Mouse (Mus musculus) stomach, postnatal 0 days (tissue): Measurements from ENCODE around the gene Asf1a. TPM values are rescaled to one million over a fixed set of nuclear protein-coding genes. Genes with fewer than 3 reads are reported as not detected.

Experiments used
- ATAC-seq: fragments of 200-750 bp; cut with Nextera tagmentation; 2 replicates; pipeline ENCODE4 v1.8.0; 2017; ENCODE audit not compliant: low FRiP score, low TSS enrichment
- DNase-seq: peaks from one replicate; pipeline ENCODE4 v3.0.0-alpha.2; 2016; ENCODE audit warnings: low spot score
- H3K27ac ChIP-seq: fragments of 300-500 bp; sonication (generic); replicated peaks from 2 replicates; pipeline ENCODE4 v1.5.1; 2014; ENCODE audit warnings: mild to moderate bottlenecking, control low read depth
- H3K27me3 ChIP-seq: fragments of 300-500 bp; sonication (generic); 2 replicates; pipeline ENCODE4 v1.6.1; 2014; ENCODE audit warnings: low read length; ENCODE audit not compliant: control insufficient read depth, insufficient read depth
- H3K36me3 ChIP-seq: fragments of 300-500 bp; sonication (generic); 2 replicates; pipeline ENCODE4 v1.6.1; 2014; ENCODE audit warnings: low read length, mixed read lengths; ENCODE audit not compliant: control insufficient read depth, insufficient read depth
- H3K4me1 ChIP-seq: fragments of 300-500 bp; sonication (generic); replicated peaks from 2 replicates; pipeline ENCODE4 v1.6.1; 2014; ENCODE audit warnings: antibody characterized with exemption; ENCODE audit not compliant: control insufficient read depth, insufficient read depth
- H3K4me2 ChIP-seq: fragments of 300-500 bp; sonication (generic); replicated peaks from 2 replicates; pipeline ENCODE4 v1.6.1; 2014; ENCODE audit warnings: low read depth, mild to moderate bottlenecking, control low read depth, moderate library complexity
- H3K4me3 ChIP-seq: fragments of 300-500 bp; sonication (generic); 2 replicates; pipeline ENCODE4 v1.5.1; 2014; ENCODE audit warnings: low read depth, low read length, control low read depth
- H3K9ac ChIP-seq: fragments of 300-500 bp; sonication (generic); 2 replicates; pipeline ENCODE4 v1.6.1; 2014; ENCODE audit warnings: mild to moderate bottlenecking, low read length, control low read depth, mixed read lengths
- H3K9me3 ChIP-seq: fragments of 300-500 bp; sonication (generic); 2 replicates; pipeline ENCODE4 v1.6.1; 2016; ENCODE audit warnings: low read length; ENCODE audit not compliant: control insufficient read depth
- CTCF ChIP-seq: IDR thresholded peaks from 2 replicates; pipeline ENCODE4 v1.5.1; 2016; ENCODE audit warnings: antibody characterized with exemption, low read depth, mild to moderate bottlenecking, moderate library complexity
- EP300 ChIP-seq: optimal IDR thresholded peaks from 2 replicates; pipeline ENCODE3; 2016; ENCODE audit warnings: antibody characterized with exemption
- WGBS: fragments of 180-500 bp; shearing (Covaris S2); extraction: QIAGEN DNeasy Blood & Tissue Kit; methylation state at CpG from one replicate; pipeline ENCODE4 v1.1.7; 2014; 5-methylcytosine and 5-hydroxymethylcytosine counted together
- polyA plus RNA-seq: library from polyadenylated mRNA; unstranded; fragments of >200 nt; fragmentation: Nextera tagmentation; extraction: Ambion mirVana; gene quantifications from 2 replicates; pipeline ENCODE4 v1.2.1, GENCODE M21; 2015

Asf1a gene
- 69.2 and 70.3 TPM in 2 replicates for polyA plus RNA-seq

- ATAC-seq = peak; percentile 99
- Histone ChIP-seq H3K9ac (peak within 1 kb of the TSS; percentile 95), H3K27me3 (no peaks in the 10 kb centered on the region), H3K9me3 (no peaks in the 10 kb centered on the region), H3K4me2 (peak within 1 kb of the TSS; percentile 75), H3K4me1 (peaks cover 5% of the 10 kb centered on the region; the same call in 1 of the 2 replicates), H3K27ac (peak within 1 kb of the TSS; percentile 99), H3K36me3 (peaks cover 2% of the 10 kb centered on the region; the same call in 1 of the 2 replicates), H3K4me3 (peak within 1 kb of the TSS; percentile 92)
- under 1% methylated on average over 43 of the region's 52 CpGs for WGBS
- peak; percentile 84 for TF ChIP-seq CTCF
- TF ChIP-seq EP300 = no peak
- DNase-seq = peak; percentile 98
These were observed at the start of gene Asf1a for GRCm38 (mm10) chr10:53596677-53597120. Asf1a (plus strand) TSS chr10:53596757.

GRCm38 (mm10) chr10:53562001-53562400, 34.6 kb upstream of the Asf1a start:
- ATAC-seq (no peak), DNase-seq (no peak)
- WGBS = 73% methylated on average over 5 of the region's 5 CpGs
- Histone ChIP-seq H3K36me3 (no peaks in the 10 kb centered on the region), H3K4me3 (no peak overlapping the region), H3K9me3 (no peaks in the 10 kb centered on the region), H3K9ac (no peak overlapping the region), H3K4me1 (no peaks in the 10 kb centered on the region), H3K4me2 (no peak overlapping the region), H3K27ac (no peak overlapping the region), H3K27me3 (no peaks in the 10 kb centered on the region)
- TF ChIP-seq CTCF (no peak), EP300 (no peak)

GRCm38 (mm10) chr10:53565538-53565937, 31.0 kb upstream of the Asf1a start:
- TF ChIP-seq CTCF (no peak), EP300 (no peak)
- Histone ChIP-seq H3K27me3 (no peaks in the 10 kb centered on the region), H3K4me2 (no peak overlapping the region), H3K9me3 (no peaks in the 10 kb centered on the region), H3K9ac (no peak overlapping the region), H3K27ac (no peak overlapping the region), H3K4me3 (no peak overlapping the region), H3K4me1 (no peaks in the 10 kb centered on the region), H3K36me3 (no peaks in the 10 kb centered on the region)
- DNase-seq (no peak), ATAC-seq (no peak)
- 87% methylated on average over 2 of the region's 2 CpGs for WGBS

- peak; percentile 53; the same call in 1 of the 2 replicates for ATAC-seq
These were observed 28.0 kb upstream of the Asf1a start for GRCm38 (mm10) chr10:53568531-53568930.

GRCm38 (mm10) chr10:53580137-53580536, 16.4 kb upstream of the Asf1a start:
- DNase-seq (peak; percentile 53), ATAC-seq (peak; percentile 84)
- WGBS = 35% methylated on average over 7 of the region's 7 CpGs
- no peaks in the 10 kb centered on the region for H3K36me3 ChIP-seq
- no peaks in the 10 kb centered on the region for H3K27me3 ChIP-seq
- H3K4me3 ChIP-seq = peak overlapping the region; percentile 43
- TF ChIP-seq CTCF (no peak), EP300 (no peak)
- H3K9me3 ChIP-seq = no peaks in the 10 kb centered on the region
- no peak overlapping the region for H3K27ac ChIP-seq
- no peak overlapping the region; the same call in 1 of the 2 replicates for H3K9ac ChIP-seq
- H3K4me2 ChIP-seq = peak overlapping the region; percentile 79
- H3K4me1 ChIP-seq = 0 out of 2 replicates have a peak, but pooled peaks cover 2% of the 10 kb centered on the region

More at GRCm38 (mm10) chr10:53568531-53568930, 28.0 kb upstream of the Asf1a start:
- Histone ChIP-seq H3K27me3 (no peaks in the 10 kb centered on the region), H3K4me3 (no peak overlapping the region), H3K4me1 (no peaks in the 10 kb centered on the region), H3K9me3 (no peaks in the 10 kb centered on the region), H3K27ac (no peak overlapping the region), H3K36me3 (no peaks in the 10 kb centered on the region), H3K4me2 (no peak overlapping the region), H3K9ac (no peak overlapping the region)
- DNase-seq = no peak
- TF ChIP-seq CTCF (no peak), EP300 (no peak)

- DNase-seq = peak; percentile 79
- Histone ChIP-seq H3K27ac (no peak overlapping the region), H3K4me1 (0 out of 2 replicates have a peak, but pooled peaks cover 2% of the 10 kb centered on the region), H3K4me2 (peak overlapping the region; percentile 79), H3K9ac (peak overlapping the region; percentile 39), H3K36me3 (no peaks in the 10 kb centered on the region), H3K4me3 (peak overlapping the region; percentile 43), H3K27me3 (no peaks in the 10 kb centered on the region), H3K9me3 (no peaks in the 10 kb centered on the region)
- TF ChIP-seq EP300 (no peak), CTCF (no peak)
- ATAC-seq = peak; percentile 91
- WGBS = 10% methylated on average over 14 of the region's 14 CpGs
These were observed 15.9 kb upstream of the Asf1a start for GRCm38 (mm10) chr10:53580621-53581081.
